Mouse (Mus musculus) kidney, embryonic 15.5 days (tissue): ENCODE data around the gene Acad8. TPM values are rescaled to one million over a fixed set of nuclear protein-coding genes. Genes with fewer than 3 reads are reported as not detected.

Source experiments
- ATAC-seq: fragments of 200-750 bp; cut with Nextera tagmentation; replicated peaks from 2 replicates; pipeline ENCODE4 v1.8.0; 2017; ENCODE audit warnings: moderate TSS enrichment; ENCODE audit not compliant: low FRiP score
- H3K27ac ChIP-seq: fragments of 300-500 bp; sonication (generic); 2 replicates; pipeline ENCODE4 v1.5.1; 2015; ENCODE audit warnings: mild to moderate bottlenecking, inconsistent platforms
- H3K27me3 ChIP-seq: fragments of 300-500 bp; sonication (generic); 2 replicates; pipeline ENCODE4 v1.6.1; 2015; ENCODE audit warnings: inconsistent platforms
- H3K36me3 ChIP-seq: fragments of 300-500 bp; sonication (generic); 2 replicates; pipeline ENCODE4 v1.6.1; 2015; ENCODE audit warnings: inconsistent platforms
- H3K4me1 ChIP-seq: fragments of 300-500 bp; sonication (generic); 2 replicates; pipeline ENCODE4 v1.6.1; 2015; ENCODE audit warnings: inconsistent platforms
- H3K4me2 ChIP-seq: fragments of 300-500 bp; sonication (generic); 2 replicates; pipeline ENCODE4 v1.6.1; 2015; ENCODE audit warnings: moderate library complexity, mild to moderate bottlenecking, inconsistent platforms
- H3K4me3 ChIP-seq: fragments of 300-500 bp; sonication (generic); replicated peaks from 2 replicates; pipeline ENCODE4 v1.5.1; 2015; ENCODE audit warnings: mild to moderate bottlenecking, inconsistent platforms
- H3K9ac ChIP-seq: fragments of 300-500 bp; sonication (generic); 2 replicates; pipeline ENCODE4 v1.6.1; 2015; ENCODE audit warnings: mild to moderate bottlenecking, inconsistent platforms
- H3K9me3 ChIP-seq: fragments of 300-500 bp; sonication (generic); replicated peaks from 2 replicates; pipeline ENCODE4 v1.6.1; 2016; ENCODE audit warnings: inconsistent platforms
- WGBS: fragments of 180-500 bp; shearing (Covaris S2); methylation state at CpG from one replicate; pipeline ENCODE4 v1.1.7; 2015; ENCODE audit warnings: mixed read lengths; 5-methylcytosine and 5-hydroxymethylcytosine counted together
- polyA plus RNA-seq: library from polyadenylated mRNA; unstranded; fragments of >200 nt; fragmentation: Nextera tagmentation; extraction: Ambion mirVana; gene quantifications from 2 replicates; pipeline ENCODE4 v1.2.1, GENCODE M21; 2015

Gene Acad8
- polyA plus RNA-seq, 1 experiment from 2014 or later, result 49.6 TPM

- Histone ChIP-seq H3K9me3 (0 out of 2 replicates have a peak, but pooled peaks cover 8% of the 10 kb centered on the region), H3K27me3 (no peaks in the 10 kb centered on the region), H3K4me3 (no peak overlapping the region), H3K36me3 (no peaks in the 10 kb centered on the region), H3K4me1 (no peaks in the 10 kb centered on the region), H3K4me2 (no peak overlapping the region), H3K27ac (no peak overlapping the region), H3K9ac (no peak overlapping the region)
- no peak for ATAC-seq
- WGBS, result 81% methylated on average over 2 of the region's 2 CpGs
Measured at GRCm38 (mm10) chr9:26947790-26948189, 51.6 kb downstream of the Acad8 start.

DNA sequence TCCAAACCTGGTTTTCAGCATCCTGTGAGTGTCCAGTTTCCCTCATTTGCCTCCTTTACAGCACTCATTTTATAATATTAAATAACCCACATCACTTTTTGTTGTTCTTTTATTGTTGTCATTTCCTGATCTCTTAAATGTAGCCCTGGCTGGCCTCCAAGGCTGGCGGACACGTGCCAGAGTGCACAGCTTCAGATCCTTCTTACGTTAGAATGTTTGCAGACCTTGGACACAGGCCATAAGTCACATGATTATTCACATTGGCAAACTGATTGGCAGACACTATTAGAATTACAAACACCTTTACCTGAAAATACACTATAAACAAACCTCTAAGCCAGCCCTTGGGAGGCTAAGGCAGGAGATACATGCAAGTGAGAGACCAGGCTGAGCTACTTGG, 75.2 kb downstream of the Acad8 start:
- Histone ChIP-seq H3K4me1 (no peaks in the 10 kb centered on the region), H3K36me3 (no peaks in the 10 kb centered on the region), H3K9me3 (no peaks in the 10 kb centered on the region), H3K9ac (no peak overlapping the region), H3K27me3 (no peaks in the 10 kb centered on the region), H3K4me2 (no peak overlapping the region), H3K27ac (no peak overlapping the region), H3K4me3 (no peak overlapping the region)
- WGBS, result 57% methylated on average over 3 of the region's 3 CpGs
- no peak for ATAC-seq

Other genes starting within 250 kb of the Acad8 start
- gene Glb1l2, start 193.1 kb downstream of the Acad8 start, polyA plus RNA-seq, result 33.2 and 34.0 TPM in 2 replicates
- not detected in 2 replicates for gene Glb1l3, start 138.7 kb downstream of the Acad8 start, polyA plus RNA-seq
- not detected in 2 replicates for gene Gm1110, start 76.5 kb downstream of the Acad8 start, polyA plus RNA-seq
- gene Thyn1, start 144 bp upstream of the Acad8 start, polyA plus RNA-seq, result 156 and 162 TPM in 2 replicates
- 34.0 and 34.1 TPM in 2 replicates for gene Vps26b, start 30.5 kb upstream of the Acad8 start, polyA plus RNA-seq
- gene Ncapd3, start 30.6 kb upstream of the Acad8 start, polyA plus RNA-seq, result 31.0 and 31.5 TPM in 2 replicates
- gene Jam3, start 155.9 kb upstream of the Acad8 start, polyA plus RNA-seq, result 82.3 and 83.1 TPM in 2 replicates